Mouse (Mus musculus): Measurements from ENCODE around the gene Snw1. TPM values are rescaled to one million over a fixed set of nuclear protein-coding genes. Genes with fewer than 3 reads are reported as not detected.

Snw1 gene
- polyA plus RNA-seq, 1 experiment from 2014 or later = 142 TPM

Small RNA genes within 50 kb of the gene (microRNA-seq; reads per million reads assigned to microRNA genes)
- gene Mir3068 = 42.3 reads per million, percentile 45 among the genes with 10 or more reads in this experiment

Other genes starting within 250 kb of the Snw1 start
- 0.33 and 0.69 TPM in 2 replicates for gene Noxred1, start 233.5 kb downstream of the Snw1 start, polyA plus RNA-seq (2014; fragmentation: Nextera tagmentation; extraction: Ambion mirVana)
- gene Vipas39, start 206.0 kb downstream of the Snw1 start, polyA plus RNA-seq (2014; fragmentation: Nextera tagmentation; extraction: Ambion mirVana) = 42.9 and 50.7 TPM in 2 replicates
- 203 and 219 TPM in 2 replicates for gene Ahsa1, start 205.8 kb downstream of the Snw1 start, polyA plus RNA-seq (2014; fragmentation: Nextera tagmentation; extraction: Ambion mirVana)
- 0.36 and 0.54 TPM in 2 replicates for gene Ism2, start 172.6 kb downstream of the Snw1 start, polyA plus RNA-seq (2014; fragmentation: Nextera tagmentation; extraction: Ambion mirVana)
- 65.1 and 85.3 TPM in 2 replicates for gene Sptlc2, start 83.9 kb downstream of the Snw1 start, polyA plus RNA-seq (2014; fragmentation: Nextera tagmentation; extraction: Ambion mirVana)
- gene Slirp, start 28.4 kb downstream of the Snw1 start, polyA plus RNA-seq (2014; fragmentation: Nextera tagmentation; extraction: Ambion mirVana) = 269 and 468 TPM in 2 replicates
- gene Alkbh1, start 28.3 kb downstream of the Snw1 start, polyA plus RNA-seq (2014; fragmentation: Nextera tagmentation; extraction: Ambion mirVana) = 63.7 and 75.6 TPM in 2 replicates
- gene Gm5788, start 22.4 kb upstream of the Snw1 start, polyA plus RNA-seq (2014; fragmentation: Nextera tagmentation; extraction: Ambion mirVana) = not detected in 2 replicates
- not detected in 2 replicates for gene Gm8300, start 42.0 kb upstream of the Snw1 start, polyA plus RNA-seq (2014; fragmentation: Nextera tagmentation; extraction: Ambion mirVana)
- not detected in 2 replicates for gene Oog1, start 130.4 kb upstream of the Snw1 start, polyA plus RNA-seq (2014; fragmentation: Nextera tagmentation; extraction: Ambion mirVana)
- gene Gm4027, start 146.6 kb upstream of the Snw1 start, polyA plus RNA-seq (2014; fragmentation: Nextera tagmentation; extraction: Ambion mirVana) = not detected in 2 replicates
- not detected in 2 replicates for gene Gm16381, start 172.3 kb upstream of the Snw1 start, polyA plus RNA-seq (2014; fragmentation: Nextera tagmentation; extraction: Ambion mirVana)

Measured in kidney, embryonic 14.5 days (tissue).